Mouse (Mus musculus) layer of hippocampus, adult 18-20 months (tissue): Measurements from ENCODE around the gene Polg. TPM values are rescaled to one million over a fixed set of nuclear protein-coding genes. Genes with fewer than 3 reads are reported as not detected.

ENCODE experiments used
- DNase-seq, 2 experiments: peaks; one replicate each; pipeline ENCODE4 v3.0.0; 2022; ENCODE audit warnings: low spot score in 2 of 2
- long read RNA-seq: library from polyadenylated mRNA; stranded (forward); transcript quantifications from one replicate; pipeline ENCODE4 v2.0.0, GENCODE M21; 2021
- total RNA-seq, 2 experiments: library from RNA; stranded (reverse); gene quantifications; 2 replicates each; pipeline ENCODE4 v1.2.3; 2021

Gene Polg
- 10 to 100 TPM; 81.6 to 81.7 TPM for total RNA-seq
- long read RNA-seq, full-length matches to known transcripts = 42 of 93 reads
- long read RNA-seq, partial matches to known transcripts = 16 of 93 reads
- long read RNA-seq, other reads (novel, unspliced or antisense) = 35 of 93 reads

GRCm38 (mm10) chr7:79466053-79466901, at the start of gene Polg:
Polg (minus strand) TSS chr7:79466362.
- peak; percentile 99 to 100 for DNase-seq

- no peak for DNase-seq
These were observed 49.7 kb upstream of the Polg start for GRCm38 (mm10) chr7:79515861-79516260.

GRCm38 (mm10) chr7:79515221-79515743, 49.1 kb upstream of the Polg start:
- peak in 1 of 2 experiments; percentile 69 for DNase-seq

- no peak for DNase-seq
These were observed 48.3 kb upstream of the Polg start for GRCm38 (mm10) chr7:79514361-79514881.

- DNase-seq = no peak
These were observed 47.3 kb upstream of the Polg start for GRCm38 (mm10) chr7:79513466-79513865.

GRCm38 (mm10) chr7:79512496-79512895, 46.3 kb upstream of the Polg start:
- DNase-seq = no peak

GRCm38 (mm10) chr7:79511656-79512055, 45.5 kb upstream of the Polg start:
- DNase-seq = no peak

- no peak for DNase-seq
These were observed 45.0 kb upstream of the Polg start for GRCm38 (mm10) chr7:79511181-79511580.

GRCm38 (mm10) chr7:79510686-79511085, 44.5 kb upstream of the Polg start:
- no peak for DNase-seq

- DNase-seq = peak in 1 of 2 experiments; percentile 11
These were observed 43.5 kb upstream of the Polg start for GRCm38 (mm10) chr7:79509710-79510109.

GRCm38 (mm10) chr7:79509235-79509607, 43.1 kb upstream of the Polg start:
- no peak for DNase-seq

- DNase-seq = no peak
These were observed 42.4 kb upstream of the Polg start for GRCm38 (mm10) chr7:79508280-79509234.

- DNase-seq = no peak
These were observed 41.6 kb upstream of the Polg start for GRCm38 (mm10) chr7:79507756-79508155.

- no peak for DNase-seq
These were observed 41.0 kb upstream of the Polg start for GRCm38 (mm10) chr7:79507101-79507705.

GRCm38 (mm10) chr7:79506531-79507090, 40.4 kb upstream of the Polg start:
- DNase-seq = no peak

GRCm38 (mm10) chr7:79505876-79506530, 39.8 kb upstream of the Polg start:
- peak in 1 of 2 experiments; percentile 34 for DNase-seq

- no peak for DNase-seq
These were observed 39.2 kb upstream of the Polg start for GRCm38 (mm10) chr7:79505376-79505775.

GRCm38 (mm10) chr7:79504723-79505122, 38.6 kb upstream of the Polg start:
- peak; percentile 90 to 95 for DNase-seq

GRCm38 (mm10) chr7:79503656-79504250, 37.6 kb upstream of the Polg start:
- DNase-seq = no peak
